In the genomic region with DNA sequence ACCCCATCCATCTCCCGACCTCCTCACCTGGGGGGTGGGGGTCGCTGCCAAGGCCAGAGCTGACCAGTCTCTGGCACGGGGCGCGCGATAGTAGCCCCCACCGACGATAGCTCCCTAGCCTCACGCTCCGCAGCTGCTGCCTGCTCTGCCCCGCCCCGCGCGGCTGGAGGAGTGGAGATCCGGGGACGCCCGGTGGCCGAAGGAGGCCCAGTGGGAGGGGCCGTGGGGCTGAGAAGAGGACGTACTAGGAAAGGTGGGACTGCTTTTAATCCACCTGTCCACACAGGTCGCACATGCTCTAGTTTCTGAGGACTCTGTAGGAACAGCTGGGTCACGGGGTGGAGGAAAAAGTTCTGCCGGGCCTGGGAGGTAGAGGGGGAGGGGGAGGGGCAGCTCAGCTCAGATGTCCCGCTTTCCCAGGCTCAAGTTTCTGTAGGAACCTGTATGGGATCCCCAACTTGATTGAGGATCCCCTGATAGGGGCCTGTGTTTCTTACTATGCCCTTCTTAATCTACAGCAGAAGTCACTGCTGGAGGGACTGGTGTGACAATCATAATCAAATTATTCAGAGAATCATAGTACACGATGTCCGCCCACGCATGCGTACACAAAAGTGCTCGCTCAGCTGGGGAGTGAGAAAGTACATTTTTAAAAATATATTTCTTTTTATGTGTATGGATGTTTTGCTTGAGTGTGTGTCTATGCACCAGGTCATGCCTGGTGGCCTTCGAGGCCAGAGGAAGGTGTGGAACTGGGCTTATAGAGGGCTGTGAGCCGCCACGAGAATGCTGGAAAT, we compare ENCODE assay signal across 8 mouse cellular contexts. TPM values are rescaled to one million over a fixed set of nuclear protein-coding genes. Genes with fewer than 3 reads are reported as not detected.
A peak's percentile ranks its signal among the peaks of the same experiment; 100 is the strongest.
DNase-seq lines count a peak whose midpoint lies in the region; ATAC-seq and TF ChIP-seq lines count a peak whose summit lies in the region.

A gene (minus strand): TSS at position 161 of the 797 bp plus-strand sequence.

- no peak within 1 kb of the TSS for H3K27ac ChIP-seq in thymus, adult 2 months (ENCODE audit: control insufficient read depth, insufficient read depth, low read length)
- H3K27ac ChIP-seq in intestine, embryonic 16.5 days (ENCODE audit: low read length): peak within 1 kb of the TSS; percentile 74
- H3K27ac ChIP-seq in limb, embryonic 13.5 days: no peak within 1 kb of the TSS
- no peak within 1 kb of the TSS for H3K27ac ChIP-seq in midbrain, embryonic 11.5 days (ENCODE audit: low read depth, low read length)

- peak; percentile 41 for ATAC-seq in granulocyte monocyte progenitor cell, adult 5-6 weeks (replicated peaks; ENCODE audit: poor library complexity, severe bottlenecking)
- ATAC-seq in intestine, embryonic 16.5 days: peak; percentile 72
- no peak; the same call in 1 of the 2 replicates for ATAC-seq in limb, embryonic 13.5 days (ENCODE audit: low FRiP score, low read depth)
- peak; percentile 45 for ATAC-seq in midbrain, embryonic 11.5 days (ENCODE audit: low FRiP score)

- no peaks in the 10 kb centered on the region for H3K9me3 ChIP-seq in intestine, embryonic 16.5 days (ENCODE audit: control insufficient read depth, low read length)
- no peaks in the 10 kb centered on the region for H3K9me3 ChIP-seq in limb, embryonic 13.5 days
- H3K9me3 ChIP-seq in midbrain, embryonic 11.5 days (ENCODE audit: control insufficient read depth, low read length): no peaks in the 10 kb centered on the region

- no peak for DNase-seq in thymus, adult 2 months
- no peak for DNase-seq in thymus, adult 18-20 months
- peak; percentile 67 for DNase-seq in embryo, embryonic 10.5 days (ENCODE audit: low spot score)
- DNase-seq in midbrain, embryonic 11.5 days (ENCODE audit: low spot score, missing footprints): peak; percentile 92
- DNase-seq in right cerebral cortex, postnatal 25 days: no peak

- no peak within 1 kb of the TSS for H3K4me3 ChIP-seq in thymus, adult 2 months (ENCODE audit: control insufficient read depth, insufficient read depth, low read length)
- H3K4me3 ChIP-seq in intestine, embryonic 16.5 days (ENCODE audit: low read length): peak within 1 kb of the TSS; percentile 44
- peak within 1 kb of the TSS; percentile 35 for H3K4me3 ChIP-seq in limb, embryonic 13.5 days
- H3K4me3 ChIP-seq in midbrain, embryonic 11.5 days (ENCODE audit: low read depth, low read length): peak within 1 kb of the TSS; percentile 28

- H3K27me3 ChIP-seq in thymus, adult 2 months (ENCODE audit: control insufficient read depth, insufficient read depth, low read length): no peaks in the 10 kb centered on the region
- no peaks in the 10 kb centered on the region for H3K27me3 ChIP-seq in intestine, embryonic 16.5 days (replicated peaks; ENCODE audit: control insufficient read depth, insufficient read depth, low read length)
- H3K27me3 ChIP-seq in limb, embryonic 13.5 days: peaks cover 46% of the 10 kb centered on the region
- peaks cover 42% of the 10 kb centered on the region for H3K27me3 ChIP-seq in midbrain, embryonic 11.5 days (ENCODE audit: control insufficient read depth, insufficient read depth, low read length)

- TF ChIP-seq POLR2A in thymus, adult 2 months (IDR thresholded peaks at IDR 0.05; ENCODE audit: control insufficient read depth, extremely low read depth, insufficient read depth, low read length, poor library complexity): no peak

- WGBS in thymus, adult 2 months: 28% methylated on average over 32 of the region's 32 CpGs
- WGBS in intestine, embryonic 16.5 days: 18% methylated on average over 32 of the region's 32 CpGs
- WGBS in limb, embryonic 13.5 days: 16% methylated on average over 32 of the region's 32 CpGs
- 13% methylated on average over 32 of the region's 32 CpGs for WGBS in midbrain, embryonic 11.5 days

- peaks cover 28% of the 10 kb centered on the region for H3K4me1 ChIP-seq in thymus, adult 2 months (replicated peaks; ENCODE audit: control insufficient read depth, insufficient read depth, low read length)
- H3K4me1 ChIP-seq in intestine, embryonic 16.5 days (ENCODE audit: control insufficient read depth, insufficient read depth, low read length): peaks cover 53% of the 10 kb centered on the region
- peaks cover 50% of the 10 kb centered on the region for H3K4me1 ChIP-seq in limb, embryonic 13.5 days
- peaks cover 33% of the 10 kb centered on the region for H3K4me1 ChIP-seq in midbrain, embryonic 11.5 days (ENCODE audit: control insufficient read depth, insufficient read depth, low read length)

- H3K9ac ChIP-seq in intestine, embryonic 16.5 days (ENCODE audit: low read depth, low read length): peak within 1 kb of the TSS; percentile 66
- peak within 1 kb of the TSS; percentile 56 for H3K9ac ChIP-seq in limb, embryonic 13.5 days
- peak within 1 kb of the TSS; percentile 31; the same call in 1 of the 2 replicates for H3K9ac ChIP-seq in midbrain, embryonic 11.5 days (ENCODE audit: low read length)

- no peak for TF ChIP-seq CTCF in thymus, adult 2 months (IDR thresholded peaks at IDR 0.05; ENCODE audit: borderline replicate concordance, control insufficient read depth, extremely low read depth, insufficient read depth, low read length, poor library complexity)

- no peaks in the 10 kb centered on the region for H3K36me3 ChIP-seq in thymus, adult 2 months (ENCODE audit: control insufficient read depth, insufficient read depth, low read length)
- H3K36me3 ChIP-seq in intestine, embryonic 16.5 days (ENCODE audit: control insufficient read depth, insufficient read depth, low read length): no peaks in the 10 kb centered on the region
- H3K36me3 ChIP-seq in limb, embryonic 13.5 days: no peaks in the 10 kb centered on the region
- no peaks in the 10 kb centered on the region for H3K36me3 ChIP-seq in midbrain, embryonic 11.5 days (ENCODE audit: control insufficient read depth, insufficient read depth, low read length)

- peak within 1 kb of the TSS; percentile 76 for H3K4me2 ChIP-seq in intestine, embryonic 16.5 days (ENCODE audit: low read depth, low read length)
- H3K4me2 ChIP-seq in limb, embryonic 13.5 days (replicated peaks): peak within 1 kb of the TSS; percentile 67
- peak within 1 kb of the TSS; percentile 72 for H3K4me2 ChIP-seq in midbrain, embryonic 11.5 days

RNA-seq across cellular contexts. Expression of the gene that starts here (rescaled TPM):
- 358 and 385 TPM in 2 replicates for polyA plus RNA-seq in thymus, adult 2 months (2012; rRNA removed)
- total RNA-seq in granulocyte monocyte progenitor cell, adult 5-6 weeks (2014; fragmentation: Nextera tagmentation): 60.7 and 107 TPM in 2 replicates
- total RNA-seq in granulocyte monocyte progenitor cell, adult 5-6 weeks (2017): 53.2 and 74.0 TPM in 2 replicates
- 73.4 and 83.1 TPM in 2 replicates for polyA plus RNA-seq in intestine, embryonic 16.5 days (2015; fragmentation: Nextera tagmentation; extraction: Ambion mirVana)
- polyA plus RNA-seq in limb, embryonic 13.5 days (2015; fragmentation: Nextera tagmentation; extraction: Ambion mirVana): 74.0 and 83.4 TPM in 2 replicates
- 45.1 and 46.8 TPM in 2 replicates for polyA plus RNA-seq in midbrain, embryonic 11.5 days (2014; fragmentation: Nextera tagmentation; extraction: Ambion mirVana)

Comparison
In these comparisons a context has a peak if more than half of its experiments do, and no peak if none do; other contexts are left out.
1. DNase-seq: peak in embryo, embryonic 10.5 days (single experiment) and midbrain, embryonic 11.5 days (single experiment); none in thymus, adult 2 months (single experiment), thymus, adult 18-20 months (0 of 2) and right cerebral cortex, postnatal 25 days (single experiment).
2. Peak in every context shown above with its lines, with median percentiles within 50 percentile points of each other: H3K4me2 ChIP-seq and H3K9ac ChIP-seq.